Mouse (Mus musculus) B cell, adult 2 months (primary cell): ENCODE data around the gene Eef1a2.

Experiments used
- DNase-seq, 2 experiments: peaks; one replicate each; pipeline ENCODE4 v3.0.0; 2022

Eef1a2 gene

GRCm38 (mm10) chr2:181128963-181129362, 27.9 kb downstream of the Eef1a2 start:
- DNase-seq = no peak

GRCm38 (mm10) chr2:181127786-181128185, 29.0 kb downstream of the Eef1a2 start:
- DNase-seq = no peak

GRCm38 (mm10) chr2:181125726-181126455, 30.9 kb downstream of the Eef1a2 start:
- DNase-seq = no peak

GRCm38 (mm10) chr2:181122642-181123041, 34.2 kb downstream of the Eef1a2 start:
- DNase-seq = no peak

GRCm38 (mm10) chr2:181120922-181121449, 35.8 kb downstream of the Eef1a2 start:
- no peak for DNase-seq

- DNase-seq = no peak
Measured at GRCm38 (mm10) chr2:181119952-181120351, 36.9 kb downstream of the Eef1a2 start.

GRCm38 (mm10) chr2:181116436-181116835, 40.4 kb downstream of the Eef1a2 start:
- DNase-seq = no peak

- no peak for DNase-seq
Measured at GRCm38 (mm10) chr2:181115367-181115766, 41.4 kb downstream of the Eef1a2 start.

- DNase-seq = no peak
Measured at GRCm38 (mm10) chr2:181113762-181114361, 43.0 kb downstream of the Eef1a2 start.

- no peak for DNase-seq
Measured at GRCm38 (mm10) chr2:181111665-181112064, 45.1 kb downstream of the Eef1a2 start.

- no peak for DNase-seq
Measured at GRCm38 (mm10) chr2:181104111-181104510, 52.7 kb downstream of the Eef1a2 start.

- no peak for DNase-seq
Measured at GRCm38 (mm10) chr2:181102161-181102560, 54.7 kb downstream of the Eef1a2 start.

- no peak for DNase-seq
Measured at GRCm38 (mm10) chr2:181101626-181102025, 55.2 kb downstream of the Eef1a2 start.

GRCm38 (mm10) chr2:181100087-181100486, 56.7 kb downstream of the Eef1a2 start:
- DNase-seq = no peak
